Mouse (Mus musculus): ENCODE results near the gene Nkx1-1. TPM values are rescaled to one million over a fixed set of nuclear protein-coding genes. Genes with fewer than 3 reads are reported as not detected.

The Nkx1-1 gene
- total and polyA plus RNA-seq, 2 experiments from 2014 or later, result 0.35 to 6.5 TPM

- ATAC-seq (no peak), DNase-seq (ENCODE audit: low spot score) (no peak)
- WGBS, result 81% methylated on average over 3 of the region's 3 CpGs
- H3K4me1 ChIP-seq (ENCODE audit: insufficient read depth, low read length), result no peaks in the 10 kb centered on the region
- no peak overlapping the region for H3K4me3 ChIP-seq (ENCODE audit: low read length)
- no peaks in the 10 kb centered on the region for H3K27me3 ChIP-seq (ENCODE audit: insufficient read depth, low read length)
- no peaks in the 10 kb centered on the region for H3K9me3 ChIP-seq (ENCODE audit: low read length)
- no peaks in the 10 kb centered on the region for H3K36me3 ChIP-seq (ENCODE audit: insufficient read depth, low read length)
- no peak overlapping the region for H3K27ac ChIP-seq
- H3K4me2 ChIP-seq (ENCODE audit: low read depth, low read length), result no peak overlapping the region
- no peak overlapping the region for H3K9ac ChIP-seq (replicated peaks; ENCODE audit: low read length)
- no peak for TF ChIP-seq CTCF (IDR thresholded peaks at IDR 0.05; ENCODE audit: low read depth)
Measured at GRCm38 (mm10) chr5:33420313-33420712, 13.5 kb downstream of the Nkx1-1 start.

GRCm38 (mm10) chr5:33400819-33401218, 33.0 kb downstream of the Nkx1-1 start:
- WGBS, result 39% methylated on average over 12 of the region's 12 CpGs
- ATAC-seq, result no peak
- Histone ChIP-seq H3K9ac (replicated peaks; ENCODE audit: low read length) (no peak overlapping the region), H3K4me3 (ENCODE audit: low read length) (no peak overlapping the region), H3K27me3 (ENCODE audit: insufficient read depth, low read length) (no peaks in the 10 kb centered on the region), H3K4me1 (ENCODE audit: insufficient read depth, low read length) (no peaks in the 10 kb centered on the region), H3K9me3 (ENCODE audit: low read length) (no peaks in the 10 kb centered on the region), H3K27ac (no peak overlapping the region), H3K36me3 (ENCODE audit: insufficient read depth, low read length) (peaks cover 5% of the 10 kb centered on the region; the same call in 1 of the 2 replicates), H3K4me2 (ENCODE audit: low read depth, low read length) (no peak overlapping the region)
- DNase-seq (ENCODE audit: low spot score), result no peak
- TF ChIP-seq CTCF (IDR thresholded peaks at IDR 0.05; ENCODE audit: low read depth), result no peak

DNA sequence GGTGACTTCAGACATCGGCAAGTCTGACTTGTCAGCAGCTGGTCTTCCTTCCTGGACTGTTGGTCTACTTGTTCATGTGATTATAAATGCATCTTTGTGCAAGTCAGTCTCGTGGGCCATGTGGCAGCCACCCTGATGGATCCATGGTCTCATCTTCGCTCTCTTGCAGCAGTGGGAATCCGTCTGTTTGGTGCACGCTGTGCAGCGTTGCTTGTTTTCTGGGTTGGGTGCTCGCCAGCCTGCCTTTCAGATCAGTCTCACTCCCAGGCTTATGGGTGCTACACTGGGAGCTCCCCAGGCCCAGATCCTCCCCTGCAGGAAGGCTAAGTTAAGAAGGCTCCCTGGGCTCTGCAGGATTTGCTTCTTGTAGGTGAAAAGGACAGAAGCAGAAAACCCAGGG, 36.9 kb downstream of the Nkx1-1 start:
- no peak overlapping the region for H3K9ac ChIP-seq (replicated peaks; ENCODE audit: low read length)
- no peak for ATAC-seq
- WGBS, result 68% methylated on average over 7 of the region's 7 CpGs
- no peak overlapping the region for H3K27ac ChIP-seq
- peaks cover 4% of the 10 kb centered on the region; the same call in 1 of the 2 replicates for H3K36me3 ChIP-seq (ENCODE audit: insufficient read depth, low read length)
- no peaks in the 10 kb centered on the region for H3K9me3 ChIP-seq (ENCODE audit: low read length)
- TF ChIP-seq CTCF (IDR thresholded peaks at IDR 0.05; ENCODE audit: low read depth), result no peak
- no peaks in the 10 kb centered on the region for H3K4me1 ChIP-seq (ENCODE audit: insufficient read depth, low read length)
- no peak for DNase-seq (ENCODE audit: low spot score)
- H3K27me3 ChIP-seq (ENCODE audit: insufficient read depth, low read length), result no peaks in the 10 kb centered on the region
- no peak overlapping the region for H3K4me2 ChIP-seq (ENCODE audit: low read depth, low read length)
- H3K4me3 ChIP-seq (ENCODE audit: low read length), result no peak overlapping the region

GRCm38 (mm10) chr5:33395693-33396092, 38.1 kb downstream of the Nkx1-1 start:
- WGBS, result 76% methylated on average over 11 of the region's 11 CpGs
- Histone ChIP-seq H3K4me2 (ENCODE audit: low read depth, low read length) (no peak overlapping the region), H3K36me3 (ENCODE audit: insufficient read depth, low read length) (peaks cover 4% of the 10 kb centered on the region; the same call in 1 of the 2 replicates), H3K27me3 (ENCODE audit: insufficient read depth, low read length) (no peaks in the 10 kb centered on the region), H3K4me1 (ENCODE audit: insufficient read depth, low read length) (no peaks in the 10 kb centered on the region), H3K9ac (replicated peaks; ENCODE audit: low read length) (no peak overlapping the region), H3K4me3 (ENCODE audit: low read length) (no peak overlapping the region), H3K27ac (no peak overlapping the region), H3K9me3 (ENCODE audit: low read length) (no peaks in the 10 kb centered on the region)
- ATAC-seq (no peak), DNase-seq (ENCODE audit: low spot score) (no peak)
- TF ChIP-seq CTCF (IDR thresholded peaks at IDR 0.05; ENCODE audit: low read depth), result no peak

- ATAC-seq, result peak; percentile 79
- H3K4me1 ChIP-seq (ENCODE audit: insufficient read depth, low read length), result no peaks in the 10 kb centered on the region
- 17% methylated on average over 7 of the region's 7 CpGs for whole genome bisulfite sequencing
- no peak overlapping the region for H3K27ac ChIP-seq
- H3K9ac ChIP-seq (replicated peaks; ENCODE audit: low read length), result no peak overlapping the region
- peak; percentile 99 for TF ChIP-seq CTCF (IDR thresholded peaks at IDR 0.05; ENCODE audit: low read depth)
- no peak overlapping the region for H3K4me2 ChIP-seq (ENCODE audit: low read depth, low read length)
- peak; percentile 90 for DNase-seq (ENCODE audit: low spot score)
- H3K36me3 ChIP-seq (ENCODE audit: insufficient read depth, low read length), result peaks cover 4% of the 10 kb centered on the region; the same call in 1 of the 2 replicates
- no peak overlapping the region for H3K4me3 ChIP-seq (ENCODE audit: low read length)
- H3K9me3 ChIP-seq (ENCODE audit: low read length), result no peaks in the 10 kb centered on the region
- H3K27me3 ChIP-seq (ENCODE audit: insufficient read depth, low read length), result no peaks in the 10 kb centered on the region
Measured at GRCm38 (mm10) chr5:33393803-33394202, 40.0 kb downstream of the Nkx1-1 start.

DNA sequence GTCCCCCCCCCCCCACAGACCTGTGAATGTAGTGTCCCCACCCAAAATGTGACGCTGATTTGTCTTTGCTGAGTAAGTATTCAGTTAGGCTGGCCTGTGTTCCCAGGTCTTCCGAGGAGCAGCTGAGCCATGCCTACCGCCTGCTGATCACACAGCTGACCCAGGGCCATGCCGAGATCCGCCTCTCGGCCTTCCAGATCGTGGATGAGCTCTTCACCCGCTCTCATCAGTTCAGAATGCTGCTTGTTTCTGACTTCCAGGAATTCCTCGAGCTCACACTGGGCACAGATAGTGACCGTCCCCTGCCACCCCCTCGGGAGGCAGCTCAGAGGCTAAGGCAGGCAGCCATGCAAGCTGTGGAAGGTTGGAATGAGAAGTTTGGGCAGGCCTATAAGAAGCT, 46.2 kb downstream of the Nkx1-1 start:
- Histone ChIP-seq H3K4me3 (ENCODE audit: low read length) (no peak overlapping the region), H3K9ac (replicated peaks; ENCODE audit: low read length) (no peak overlapping the region), H3K27me3 (ENCODE audit: insufficient read depth, low read length) (no peaks in the 10 kb centered on the region), H3K4me2 (ENCODE audit: low read depth, low read length) (no peak overlapping the region), H3K4me1 (ENCODE audit: insufficient read depth, low read length) (no peaks in the 10 kb centered on the region), H3K36me3 (ENCODE audit: insufficient read depth, low read length) (peaks cover 6% of the 10 kb centered on the region; the same call in 1 of the 2 replicates), H3K27ac (no peak overlapping the region), H3K9me3 (ENCODE audit: low read length) (no peaks in the 10 kb centered on the region)
- no peak for TF ChIP-seq CTCF (IDR thresholded peaks at IDR 0.05; ENCODE audit: low read depth)
- WGBS, result 79% methylated on average over 11 of the region's 11 CpGs
- DNase-seq (ENCODE audit: low spot score) (no peak), ATAC-seq (no peak)

Other genes with a start within 250 kb of the Nkx1-1 start
- 4.3 TPM in 2 replicates for gene Spon2, start 215.5 kb downstream of the Nkx1-1 start, total RNA-seq (2014; rRNA removed)
- 3.6 and 3.9 TPM in 2 replicates for gene Spon2, start 215.5 kb downstream of the Nkx1-1 start, polyA plus RNA-seq (2015; fragmentation: Nextera tagmentation; extraction: Ambion mirVana)
- gene Ctbp1, start 159.0 kb downstream of the Nkx1-1 start, total RNA-seq (2014; rRNA removed), result 468 and 519 TPM in 2 replicates
- 372 and 378 TPM in 2 replicates for gene Ctbp1, start 159.0 kb downstream of the Nkx1-1 start, polyA plus RNA-seq (2015; fragmentation: Nextera tagmentation; extraction: Ambion mirVana)
- gene Maea, start 98.5 kb downstream of the Nkx1-1 start, total RNA-seq (2014; rRNA removed), result 130 and 131 TPM in 2 replicates
- 119 and 127 TPM in 2 replicates for gene Maea, start 98.5 kb downstream of the Nkx1-1 start, polyA plus RNA-seq (2015; fragmentation: Nextera tagmentation; extraction: Ambion mirVana)
- 7.7 and 8.7 TPM in 2 replicates for gene Uvssa, start 55.4 kb downstream of the Nkx1-1 start, total RNA-seq (2014; rRNA removed)
- gene Uvssa, start 55.4 kb downstream of the Nkx1-1 start, polyA plus RNA-seq (2015; fragmentation: Nextera tagmentation; extraction: Ambion mirVana), result 8.1 and 8.5 TPM in 2 replicates
- gene Fam53a, start 195.7 kb upstream of the Nkx1-1 start, total RNA-seq (2014; rRNA removed), result 22.9 and 48.1 TPM in 2 replicates
- gene Fam53a, start 195.7 kb upstream of the Nkx1-1 start, polyA plus RNA-seq (2015; fragmentation: Nextera tagmentation; extraction: Ambion mirVana), result 26.4 and 27.6 TPM in 2 replicates
- 0.89 and 2.1 TPM in 2 replicates for gene Gm9903, start 195.9 kb upstream of the Nkx1-1 start, total RNA-seq (2014; rRNA removed)
- 0.21 and 0.66 TPM in 2 replicates for gene Gm9903, start 195.9 kb upstream of the Nkx1-1 start, polyA plus RNA-seq (2015; fragmentation: Nextera tagmentation; extraction: Ambion mirVana)
- gene Slbp, start 218.6 kb upstream of the Nkx1-1 start, total RNA-seq (2014; rRNA removed), result 66.0 and 67.4 TPM in 2 replicates
- gene Slbp, start 218.6 kb upstream of the Nkx1-1 start, polyA plus RNA-seq (2015; fragmentation: Nextera tagmentation; extraction: Ambion mirVana), result 128 and 132 TPM in 2 replicates
- 19.2 and 30.0 TPM in 2 replicates for gene Tacc3, start 224.2 kb upstream of the Nkx1-1 start, total RNA-seq (2014; rRNA removed)
- gene Tacc3, start 224.2 kb upstream of the Nkx1-1 start, polyA plus RNA-seq (2015; fragmentation: Nextera tagmentation; extraction: Ambion mirVana), result 39.0 and 49.1 TPM in 2 replicates
- gene Tmem129, start 224.4 kb upstream of the Nkx1-1 start, total RNA-seq (2014; rRNA removed), result 36.9 and 39.3 TPM in 2 replicates
- 22.0 and 23.6 TPM in 2 replicates for gene Tmem129, start 224.4 kb upstream of the Nkx1-1 start, polyA plus RNA-seq (2015; fragmentation: Nextera tagmentation; extraction: Ambion mirVana)